ENCODE assay signal across 23 mouse cellular contexts in genomic region chr4:132238356-132238755, GRCm38 (mm10). TPM values are rescaled to one million over a fixed set of nuclear protein-coding genes. Genes with fewer than 3 reads are reported as not detected.
A peak's percentile ranks its signal among the peaks of the same experiment; 100 is the strongest.
DNase-seq lines count a peak whose midpoint lies in the region; ATAC-seq and TF ChIP-seq lines count a peak whose summit lies in the region.
"Had no signal": no experiment of that assay in that cellular context is flagged by ENCODE, and none has a peak within 500 bp of the region (broad histone marks: within the 10 kb centered on the region; RNA-seq: fewer than 3 reads in every experiment).

No protein-coding gene starts in this region.

- H3K9ac ChIP-seq in ES-E14 (ENCODE audit: insufficient read depth, low read depth, low read length, poor library complexity, severe bottlenecking) = no peak overlapping the region
- no peak overlapping the region for H3K9ac ChIP-seq in midbrain, embryonic 14.5 days (replicated peaks; ENCODE audit: low read length)
- H3K9ac ChIP-seq: embryonic facial prominence, embryonic 13.5 days; embryonic facial prominence, embryonic 15.5 days; forebrain, embryonic 12.5 days had no signal

- in situ Hi-C loops in ES-E14 (cut with MboI; ENCODE audit: low sequenced_read_pairs in 2 of 2, unreplicated experiment in 2 of 2) = no loop called here

- no peak overlapping the region for H3K4me2 ChIP-seq in midbrain, embryonic 14.5 days (ENCODE audit: low read length)
- H3K4me2 ChIP-seq: embryonic facial prominence, embryonic 13.5 days; embryonic facial prominence, embryonic 15.5 days; forebrain, embryonic 12.5 days had no signal

- no peaks in the 10 kb centered on the region for H3K9me3 ChIP-seq in ES-E14 (ENCODE audit: control insufficient read depth, insufficient read depth, low read depth, low read length)
- no peaks in the 10 kb centered on the region for H3K9me3 ChIP-seq in midbrain, embryonic 14.5 days (ENCODE audit: control insufficient read depth, low read length)
- H3K9me3 ChIP-seq: embryonic facial prominence, embryonic 13.5 days; embryonic facial prominence, embryonic 15.5 days; forebrain, embryonic 10.5 days; forebrain, embryonic 12.5 days had no signal

- no peaks in the 10 kb centered on the region for H3K4me1 ChIP-seq in ES-E14 (ENCODE audit: control insufficient read depth in 2 of 2, insufficient read depth in 2 of 2, low read length in 2 of 2, poor library complexity in 1 of 2)
- H3K4me1 ChIP-seq in midbrain, embryonic 14.5 days (ENCODE audit: control insufficient read depth, insufficient read depth, low read length) = no peaks in the 10 kb centered on the region
- H3K4me1 ChIP-seq: embryonic facial prominence, embryonic 13.5 days; embryonic facial prominence, embryonic 15.5 days; forebrain, embryonic 10.5 days; forebrain, embryonic 12.5 days had no signal

- 84% methylated on average over 4 of the region's 4 CpGs for WGBS in midbrain, embryonic 14.5 days

- H3K27ac ChIP-seq in ES-E14 (ENCODE audit: insufficient read depth, low read depth, low read length, poor library complexity, severe bottlenecking) = no peak overlapping the region
- H3K27ac ChIP-seq in midbrain, embryonic 14.5 days (replicated peaks; ENCODE audit: low read depth, low read length) = no peak overlapping the region
- H3K27ac ChIP-seq: embryonic facial prominence, embryonic 13.5 days; embryonic facial prominence, embryonic 15.5 days; forebrain, embryonic 10.5 days; forebrain, embryonic 12.5 days had no signal

- peak; percentile 6 for DNase-seq in retina, postnatal 1 day
- DNase-seq in retina, embryonic 14.5 days (ENCODE audit: low spot score) = no peak
- DNase-seq in ES-E14 (ENCODE audit: low read depth, low spot score) = peak; percentile 35
- DNase-seq in ZHBTc4 (ENCODE audit: low read depth, low spot score) = peak; percentile 63
- no peak for DNase-seq in midbrain, embryonic 14.5 days
- DNase-seq in right cerebral cortex, postnatal 14 days = no peak
- DNase-seq: adrenal gland, adult 2 months; adrenal gland, postnatal 10 days; adrenal gland, postnatal 25 days; cerebellum, adult 11 months; cerebellum, adult 18-20 months; cerebellum, adult 8-10 months; cerebellum, adult 9-11 months; cerebellum, postnatal 14 days; cerebellum, postnatal 36 days; embryo, embryonic 11 days had no signal

- H3K36me3 ChIP-seq in ES-E14 (ENCODE audit: control insufficient read depth, insufficient read depth, low read length, poor library complexity, severe bottlenecking) = peaks cover 30% of the 10 kb centered on the region
- peaks cover 84% of the 10 kb centered on the region for H3K36me3 ChIP-seq in midbrain, embryonic 14.5 days (ENCODE audit: control insufficient read depth, insufficient read depth, low read length)

- no peaks in the 10 kb centered on the region for H3K27me3 ChIP-seq in midbrain, embryonic 14.5 days (ENCODE audit: control insufficient read depth, insufficient read depth, low read length)
- H3K27me3 ChIP-seq: embryonic facial prominence, embryonic 13.5 days; embryonic facial prominence, embryonic 15.5 days; forebrain, embryonic 12.5 days had no signal

- no peak for ATAC-seq in midbrain, embryonic 14.5 days (ENCODE audit: low FRiP score, low TSS enrichment)
- ATAC-seq: forebrain, embryonic 14.5 days; forebrain, embryonic 16.5 days had no signal

- no peak overlapping the region for H3K4me3 ChIP-seq in ES-E14 (ENCODE audit: insufficient read depth in 1 of 2, low read depth in 1 of 2, low read length in 2 of 2, poor library complexity in 1 of 2, severe bottlenecking in 1 of 2)
- H3K4me3 ChIP-seq in midbrain, embryonic 14.5 days (replicated peaks; ENCODE audit: low read depth, low read length) = no peak overlapping the region
- H3K4me3 ChIP-seq: embryonic facial prominence, embryonic 13.5 days; embryonic facial prominence, embryonic 15.5 days; erythroblast, embryonic 14.5 days; forebrain, embryonic 10.5 days; forebrain, embryonic 12.5 days had no signal

TF ChIP-seq in ES-E14, 5 proteins besides CTCF, POLR2A, EP300 and RAD21:
- no peak for TF ChIP-seq HCFC1 (IDR thresholded peaks at IDR 0.05; ENCODE audit: borderline replicate concordance, insufficient read depth, low read length)
- peak; percentile 70 for TF ChIP-seq CHD2 (IDR thresholded peaks at IDR 0.05; ENCODE audit: low read depth, low read length)
- no peak for TF ChIP-seq ZNF384 (IDR thresholded peaks at IDR 0.05; ENCODE audit: low read depth, low read length)

RNA-seq across cellular contexts. Expression of gene Gmeb1, which starts 23.0 kb away (rescaled TPM):
- total RNA-seq in ES-E14 (2012; rRNA removed) = 20.7 and 22.3 TPM in 2 replicates
- polyA plus RNA-seq in midbrain, embryonic 14.5 days (2014; fragmentation: Nextera tagmentation; extraction: Ambion mirVana) = 31.6 and 46.5 TPM in 2 replicates

RNA-seq across cellular contexts. Expression of gene Ythdf2, which starts 26.3 kb away (rescaled TPM):
- total RNA-seq in ES-E14 (2012; rRNA removed) = 56.1 and 67.7 TPM in 2 replicates
- 130 and 169 TPM in 2 replicates for polyA plus RNA-seq in midbrain, embryonic 14.5 days (2014; fragmentation: Nextera tagmentation; extraction: Ambion mirVana)

RNA-seq across cellular contexts. Expression of gene Taf12, which starts 35.8 kb away (rescaled TPM):
- 12.1 and 21.9 TPM in 2 replicates for total RNA-seq in ES-E14 (2012; rRNA removed)
- 45.7 and 50.6 TPM in 2 replicates for polyA plus RNA-seq in midbrain, embryonic 14.5 days (2014; fragmentation: Nextera tagmentation; extraction: Ambion mirVana)

Comparison
In these comparisons a context has a peak if more than half of its experiments do, and no peak if none do; other contexts are left out.
1. DNase-seq: peak in retina, postnatal 1 day (single experiment), ES-E14 (single experiment) and ZHBTc4 (single experiment); none in retina, embryonic 14.5 days (single experiment), midbrain, embryonic 14.5 days (single experiment) and right cerebral cortex, postnatal 14 days (single experiment).